Mouse (Mus musculus) lung, postnatal 0 days (tissue): Measurements from ENCODE around the gene Gm48551. TPM values are rescaled to one million over a fixed set of nuclear protein-coding genes. Genes with fewer than 3 reads are reported as not detected.

Experiments used
- ATAC-seq: fragments of 200-750 bp; cut with Nextera tagmentation; 2 replicates; pipeline ENCODE4 v1.8.0; 2017; ENCODE audit warnings: moderate library complexity
- DNase-seq: peaks from one replicate; pipeline ENCODE4 v3.0.0-alpha.2; 2016; ENCODE audit warnings: low spot score
- H3K27ac ChIP-seq: fragments of 300-500 bp; sonication (generic); 2 replicates; pipeline ENCODE4 v1.5.1; 2014; ENCODE audit warnings: antibody characterized with exemption, mild to moderate bottlenecking, low read length, mixed read lengths
- H3K27me3 ChIP-seq: fragments of 300-500 bp; sonication (generic); replicated peaks from 2 replicates; pipeline ENCODE4 v1.6.1; 2014; ENCODE audit warnings: low read length, mixed read lengths; ENCODE audit not compliant: insufficient read depth
- H3K36me3 ChIP-seq: fragments of 300-500 bp; sonication (generic); 2 replicates; pipeline ENCODE4 v1.6.1; 2014; ENCODE audit warnings: low read length, mixed read lengths; ENCODE audit not compliant: insufficient read depth
- H3K4me1 ChIP-seq: fragments of 300-500 bp; sonication (generic); 2 replicates; pipeline ENCODE4 v1.6.1; 2014; ENCODE audit warnings: antibody characterized with exemption, low read depth, low read length, mixed read lengths; ENCODE audit not compliant: insufficient read depth
- H3K4me2 ChIP-seq: fragments of 300-500 bp; sonication (generic); replicated peaks from 2 replicates; pipeline ENCODE4 v1.6.1; 2014; ENCODE audit warnings: low read depth, mild to moderate bottlenecking, low read length, moderate library complexity, mixed read lengths
- H3K4me3 ChIP-seq: fragments of 300-500 bp; sonication (generic); 2 replicates; pipeline ENCODE4 v1.5.1; 2014; ENCODE audit warnings: low read depth, low read length
- H3K9ac ChIP-seq: fragments of 300-500 bp; sonication (generic); replicated peaks from 2 replicates; pipeline ENCODE4 v1.6.1; 2014; ENCODE audit warnings: low read depth, mild to moderate bottlenecking
- H3K9me3 ChIP-seq: fragments of 300-500 bp; sonication (generic); 2 replicates; pipeline ENCODE4 v1.6.1; 2016; ENCODE audit warnings: low read length, mixed read lengths
- CTCF ChIP-seq: IDR thresholded peaks from 2 replicates; pipeline ENCODE4 v1.5.1; 2016; ENCODE audit warnings: antibody characterized with exemption, mild to moderate bottlenecking
- EP300 ChIP-seq: IDR thresholded peaks from 2 replicates; pipeline ENCODE4 v1.6.1; 2016; ENCODE audit warnings: antibody characterized with exemption, mild to moderate bottlenecking, control low read depth
- WGBS: fragments of 180-500 bp; shearing (Covaris S2); extraction: QIAGEN DNeasy Blood & Tissue Kit; methylation state at CpG from one replicate; pipeline ENCODE4 v1.1.7; 2014; 5-methylcytosine and 5-hydroxymethylcytosine counted together
- polyA plus RNA-seq: library from polyadenylated mRNA; unstranded; fragments of >200 nt; fragmentation: Nextera tagmentation; extraction: Ambion mirVana; gene quantifications from 2 replicates; pipeline ENCODE4 v1.2.1, GENCODE M21; 2015

The Gm48551 gene
- polyA plus RNA-seq, 1 experiment from 2014 or later: 2.4 TPM

- peak; percentile 96 for TF ChIP-seq EP300
- peak; percentile 99 for TF ChIP-seq CTCF
- H3K4me3 ChIP-seq: no peak overlapping the region
- H3K9me3 ChIP-seq: no peaks in the 10 kb centered on the region
- 20% methylated on average over 9 of the region's 9 CpGs for WGBS
- no peaks in the 10 kb centered on the region for H3K27me3 ChIP-seq
- H3K4me1 ChIP-seq: peaks cover 45% of the 10 kb centered on the region
- peak; percentile 73 for ATAC-seq
- H3K9ac ChIP-seq: no peak overlapping the region
- DNase-seq: peak; percentile 92
- peak overlapping the region; percentile 22; the same call in 1 of the 2 replicates for H3K4me2 ChIP-seq
- peaks cover 10% of the 10 kb centered on the region; the same call in 1 of the 2 replicates for H3K36me3 ChIP-seq
- peak overlapping the region; percentile 81 for H3K27ac ChIP-seq
These were observed 24.6 kb downstream of the Gm48551 start for GRCm38 (mm10) chr10:81408871-81409291.

- ATAC-seq (peak; percentile 4; the same call in 1 of the 2 replicates), DNase-seq (no peak)
- WGBS: 33% methylated on average over 7 of the region's 8 CpGs
- H3K4me2 ChIP-seq: peak overlapping the region; percentile 22; the same call in 1 of the 2 replicates
- H3K36me3 ChIP-seq: peaks cover 5% of the 10 kb centered on the region; the same call in 1 of the 2 replicates
- no peaks in the 10 kb centered on the region for H3K9me3 ChIP-seq
- H3K27me3 ChIP-seq: no peaks in the 10 kb centered on the region
- H3K4me3 ChIP-seq: no peak overlapping the region
- peaks cover 49% of the 10 kb centered on the region for H3K4me1 ChIP-seq
- TF ChIP-seq EP300 (no peak), CTCF (no peak)
- no peak overlapping the region for H3K9ac ChIP-seq
- peak overlapping the region; percentile 81 for H3K27ac ChIP-seq
These were observed 25.1 kb downstream of the Gm48551 start for GRCm38 (mm10) chr10:81409330-81409729.

- Histone ChIP-seq H3K27ac (peak overlapping the region; percentile 81; the same call in 1 of the 2 replicates), H3K9ac (no peak overlapping the region), H3K27me3 (no peaks in the 10 kb centered on the region), H3K4me3 (no peak overlapping the region), H3K36me3 (no peaks in the 10 kb centered on the region), H3K4me1 (peaks cover 60% of the 10 kb centered on the region), H3K9me3 (no peaks in the 10 kb centered on the region), H3K4me2 (peak overlapping the region; percentile 22; the same call in 1 of the 2 replicates)
- ATAC-seq (no peak), DNase-seq (peak; percentile 20)
- TF ChIP-seq EP300: no peak
- TF ChIP-seq CTCF: no peak
- 36% methylated on average over 4 of the region's 4 CpGs for WGBS
These were observed 26.1 kb downstream of the Gm48551 start for GRCm38 (mm10) chr10:81410350-81410749.

- H3K4me2 ChIP-seq: no peak overlapping the region
- H3K9ac ChIP-seq: no peak overlapping the region
These were observed 26.7 kb downstream of the Gm48551 start for GRCm38 (mm10) chr10:81410981-81411380.

GRCm38 (mm10) chr10:81411471-81412400 lies 27.5 kb downstream of the Gm48551 start:
- Histone ChIP-seq H3K4me2 (peak overlapping the region; percentile 33), H3K4me3 (no peak overlapping the region), H3K36me3 (no peaks in the 10 kb centered on the region), H3K27ac (peak overlapping the region; percentile 89), H3K9me3 (no peaks in the 10 kb centered on the region), H3K4me1 (peaks cover 66% of the 10 kb centered on the region), H3K27me3 (no peaks in the 10 kb centered on the region), H3K9ac (no peak overlapping the region)
- 23% methylated on average over 16 of the region's 18 CpGs for WGBS
- TF ChIP-seq EP300 (0 out of 2 replicates have a peak, but pooled peaks have one; percentile 6), CTCF (no peak)
- DNase-seq: peak; percentile 76
- ATAC-seq: peak; percentile 11

More at GRCm38 (mm10) chr10:81410981-81411380, 26.7 kb downstream of the Gm48551 start:
- TF ChIP-seq CTCF (no peak), EP300 (no peak)
- peaks cover 63% of the 10 kb centered on the region for H3K4me1 ChIP-seq
- no peak for ATAC-seq
- peak; percentile 24 for DNase-seq
- H3K27me3 ChIP-seq: no peaks in the 10 kb centered on the region
- H3K36me3 ChIP-seq: no peaks in the 10 kb centered on the region
- WGBS: 44% methylated on average over 9 of the region's 9 CpGs
- peak overlapping the region; percentile 89 for H3K27ac ChIP-seq
- H3K9me3 ChIP-seq: no peaks in the 10 kb centered on the region
- H3K4me3 ChIP-seq: no peak overlapping the region

- WGBS: 62% methylated on average over 16 of the region's 16 CpGs
- no peaks in the 10 kb centered on the region for H3K27me3 ChIP-seq
- ATAC-seq: no peak
These were observed 28.5 kb downstream of the Gm48551 start for GRCm38 (mm10) chr10:81412586-81413309.

More at GRCm38 (mm10) chr10:81412586-81413309, 28.5 kb downstream of the Gm48551 start:
- H3K4me3 ChIP-seq: no peak overlapping the region
- H3K4me2 ChIP-seq: no peak overlapping the region
- H3K9me3 ChIP-seq: no peaks in the 10 kb centered on the region
- peak; percentile 26 for DNase-seq
- TF ChIP-seq CTCF (no peak), EP300 (0 out of 2 replicates have a peak, but pooled peaks have one; percentile 7)
- H3K36me3 ChIP-seq: no peaks in the 10 kb centered on the region
- no peak overlapping the region for H3K9ac ChIP-seq
- peak overlapping the region; percentile 89 for H3K27ac ChIP-seq
- peaks cover 68% of the 10 kb centered on the region for H3K4me1 ChIP-seq
